ENCODE assay signal across 9 mouse cellular contexts in the genomic region with DNA sequence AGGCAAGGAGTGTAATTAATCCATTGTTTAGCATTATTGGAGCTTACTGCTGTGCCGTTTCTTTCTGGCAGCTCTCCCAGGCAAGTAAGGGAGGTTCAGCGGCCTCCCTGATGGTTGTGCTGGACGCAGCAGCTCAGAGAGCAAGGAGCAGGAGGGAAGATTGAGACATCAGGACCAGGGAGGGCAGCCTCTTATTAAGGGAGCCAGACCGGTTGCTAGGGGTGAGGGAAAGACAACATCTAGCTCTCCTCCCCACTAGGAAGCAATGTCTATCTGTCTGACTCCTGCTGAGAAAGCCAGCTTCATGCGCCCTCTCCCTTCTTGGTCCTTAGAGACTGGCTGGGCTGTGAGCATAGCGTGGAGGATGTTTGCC.
A peak's percentile ranks its signal among the peaks of the same experiment; 100 is the strongest.
DNase-seq lines count a peak whose midpoint lies in the region; ATAC-seq and TF ChIP-seq lines count a peak whose summit lies in the region.
"Had no signal": no experiment of that assay in that cellular context is flagged by ENCODE, and none has a peak within 500 bp of the region (broad histone marks: within the 10 kb centered on the region; RNA-seq: fewer than 3 reads in every experiment).

No protein-coding gene starts in this region.

- no peak for DNase-seq in left cerebral cortex, adult 2 months (ENCODE audit: extremely low spot score in 1 of 2, low spot score in 2 of 2)
- DNase-seq in left cerebral cortex, postnatal 36 days (ENCODE audit: low spot score in 2 of 2): no peak
- peak; percentile 16 for DNase-seq in embryo, embryonic 10 days (ENCODE audit: low spot score)
- DNase-seq in heart, postnatal 0 days (ENCODE audit: low spot score): peak; percentile 7
- no peak for DNase-seq in limb, embryonic 11.5 days (ENCODE audit: low spot score)
- DNase-seq in frontal cortex, postnatal 36 days (ENCODE audit: low spot score in 2 of 2): no peak

- TF ChIP-seq EP300 in heart, postnatal 0 days (IDR thresholded peaks at IDR 0.05; ENCODE audit: low read depth): no peak

- H3K4me3 ChIP-seq in left cerebral cortex, adult 2 months: peak overlapping the region; percentile 29
- peak overlapping the region; percentile 32 for H3K4me3 ChIP-seq in heart, postnatal 0 days (ENCODE audit: low read depth, low read length)
- H3K4me3 ChIP-seq in limb, embryonic 11.5 days (ENCODE audit: low read depth, low read length): no peak overlapping the region
- 0 out of 2 replicates have a peak overlapping the region, but pooled peaks have one; percentile 17 for H3K4me3 ChIP-seq in neural tube, embryonic 13.5 days

- no peaks in the 10 kb centered on the region for H3K4me1 ChIP-seq in heart, postnatal 0 days (ENCODE audit: control insufficient read depth, insufficient read depth)
- H3K4me1 ChIP-seq in limb, embryonic 11.5 days (ENCODE audit: control insufficient read depth, insufficient read depth, low read length): no peaks in the 10 kb centered on the region
- peaks cover 29% of the 10 kb centered on the region for H3K4me1 ChIP-seq in neural tube, embryonic 13.5 days (replicated peaks)

- H3K27ac ChIP-seq in left cerebral cortex, adult 2 months: peak overlapping the region; percentile 22; the same call in 1 of the 2 replicates
- H3K27ac ChIP-seq in heart, postnatal 0 days (ENCODE audit: low read depth): 0 out of 2 replicates have a peak overlapping the region, but pooled peaks have one; percentile 38
- H3K27ac ChIP-seq in limb, embryonic 11.5 days (replicated peaks; ENCODE audit: low read depth, low read length): 0 out of 2 replicates have a peak overlapping the region, but pooled peaks have one; percentile 14
- H3K27ac ChIP-seq in neural tube, embryonic 13.5 days (replicated peaks): peak overlapping the region; percentile 81

- no peaks in the 10 kb centered on the region for H3K27me3 ChIP-seq in heart, postnatal 0 days (ENCODE audit: control insufficient read depth, insufficient read depth, low read length)
- H3K27me3 ChIP-seq in limb, embryonic 11.5 days (ENCODE audit: control insufficient read depth, insufficient read depth, low read length): no peaks in the 10 kb centered on the region
- no peaks in the 10 kb centered on the region for H3K27me3 ChIP-seq in neural tube, embryonic 13.5 days
- H3K27me3 ChIP-seq: Patski had no signal

- no peak for TF ChIP-seq CTCF in left cerebral cortex, adult 2 months (IDR thresholded peaks at IDR 0.05)
- TF ChIP-seq CTCF in heart, postnatal 0 days (IDR thresholded peaks at IDR 0.05; ENCODE audit: low read depth): no peak

- peak overlapping the region; percentile 69 for H3K9ac ChIP-seq in heart, postnatal 0 days (replicated peaks; ENCODE audit: low read depth, low read length)
- H3K9ac ChIP-seq in limb, embryonic 11.5 days (ENCODE audit: low read length): no peak overlapping the region
- no peak overlapping the region for H3K9ac ChIP-seq in neural tube, embryonic 13.5 days

- no peaks in the 10 kb centered on the region for H3K36me3 ChIP-seq in heart, postnatal 0 days (replicated peaks; ENCODE audit: control insufficient read depth, insufficient read depth, low read length)
- no peaks in the 10 kb centered on the region for H3K36me3 ChIP-seq in limb, embryonic 11.5 days (ENCODE audit: control insufficient read depth, insufficient read depth, low read length)
- H3K36me3 ChIP-seq in neural tube, embryonic 13.5 days: no peaks in the 10 kb centered on the region

- H3K4me2 ChIP-seq in heart, postnatal 0 days (ENCODE audit: low read depth, low read length): peak overlapping the region; percentile 64
- H3K4me2 ChIP-seq in limb, embryonic 11.5 days (ENCODE audit: low read depth, severe bottlenecking): peak overlapping the region; percentile 35; the same call in 1 of the 2 replicates
- H3K4me2 ChIP-seq in neural tube, embryonic 13.5 days: peak overlapping the region; percentile 50

- H3K9me3 ChIP-seq in heart, postnatal 0 days (replicated peaks; ENCODE audit: control insufficient read depth, low read length): no peaks in the 10 kb centered on the region
- no peaks in the 10 kb centered on the region for H3K9me3 ChIP-seq in limb, embryonic 11.5 days (ENCODE audit: control insufficient read depth, low read length)
- H3K9me3 ChIP-seq in neural tube, embryonic 13.5 days: no peaks in the 10 kb centered on the region

- WGBS in heart, postnatal 0 days: 19% methylated on average over 6 of the region's 6 CpGs
- WGBS in limb, embryonic 11.5 days: 35% methylated on average over 6 of the region's 6 CpGs
- WGBS in neural tube, embryonic 13.5 days: 16% methylated on average over 5 of the region's 6 CpGs

- intact Hi-C loops in left cerebral cortex, adult 2 months (cut with DNase I): loop anchor here (2.0 to 5.0 kb wide), 2 partner anchors 94 to 274 kb away; no protein-coding TSS in a partner anchor
- intact Hi-C loops in left cerebral cortex, postnatal 36 days (cut with DNase I): loop anchor here (10.0 kb wide), 1 partner anchor 278 kb away; a partner anchor contains a TSS

- ATAC-seq in heart, postnatal 0 days (ENCODE audit: insufficient read depth, low read depth): no peak
- no peak for ATAC-seq in limb, embryonic 11.5 days (ENCODE audit: insufficient number of reproducible peaks, low FRiP score, low TSS enrichment, low read depth)
- peak; percentile 56; the same call in 1 of the 2 replicates for ATAC-seq in neural tube, embryonic 13.5 days (ENCODE audit: low read depth)
- no peak for ATAC-seq in erythroblast, adult 5-6 weeks (replicated peaks; ENCODE audit: low FRiP score, poor library complexity, severe bottlenecking)
- ATAC-seq: Patski had no signal

Comparison
In these comparisons a context has a peak if more than half of its experiments do, and no peak if none do; other contexts are left out.
1. DNase-seq: peak in embryo, embryonic 10 days (single experiment) and heart, postnatal 0 days (single experiment); none in left cerebral cortex, adult 2 months (0 of 2), left cerebral cortex, postnatal 36 days (0 of 2), limb, embryonic 11.5 days (single experiment) and frontal cortex, postnatal 36 days (0 of 2).
2. H3K27ac ChIP-seq: peak in every context shown above with its lines; median percentile 81 in neural tube, embryonic 13.5 days; 38 in heart, postnatal 0 days; 22 in left cerebral cortex, adult 2 months; 14 in limb, embryonic 11.5 days.
3. Peak in every context shown above with its lines, with median percentiles within 50 percentile points of each other: H3K4me2 ChIP-seq.